Mouse (Mus musculus) bone marrow macrophage, adult 2 months (primary cell): ENCODE results near the gene Ank. TPM values are rescaled to one million over a fixed set of nuclear protein-coding genes. Genes with fewer than 3 reads are reported as not detected.

ENCODE experiments used
- H3K27ac ChIP-seq: 2 replicates; pipeline ENCODE4 v1.5.1; 2012; ENCODE audit warnings: low read depth, low read length; ENCODE audit not compliant: insufficient read depth
- H3K4me1 ChIP-seq: 2 replicates; pipeline ENCODE4 v1.6.1; 2012; ENCODE audit warnings: low read length; ENCODE audit not compliant: control insufficient read depth, insufficient read depth
- H3K4me3 ChIP-seq: 2 replicates; pipeline ENCODE4 v1.5.1; 2012; ENCODE audit warnings: mild to moderate bottlenecking, low read length, moderate library complexity; ENCODE audit not compliant: insufficient read depth
- CTCF ChIP-seq: IDR thresholded peaks from 2 replicates; pipeline ENCODE4 v1.5.1; 2012; ENCODE audit warnings: low read depth, mild to moderate bottlenecking, low read length, moderate library complexity
- POLR2A ChIP-seq: IDR thresholded peaks from 2 replicates; pipeline ENCODE4 v1.6.1; 2012; ENCODE audit warnings: mild to moderate bottlenecking, low read depth, low read length, borderline replicate concordance
- polyA plus RNA-seq: library from polyadenylated mRNA; stranded (reverse); fragments of >200 nt; gene quantifications from 2 replicates; pipeline ENCODE4 v1.2.4, GENCODE M21; 2012; ENCODE audit not compliant: missing spikeins, insufficient read depth, insufficient read length

The Ank gene
- polyA plus RNA-seq, 1 experiment, result 65.5 TPM

DNA sequence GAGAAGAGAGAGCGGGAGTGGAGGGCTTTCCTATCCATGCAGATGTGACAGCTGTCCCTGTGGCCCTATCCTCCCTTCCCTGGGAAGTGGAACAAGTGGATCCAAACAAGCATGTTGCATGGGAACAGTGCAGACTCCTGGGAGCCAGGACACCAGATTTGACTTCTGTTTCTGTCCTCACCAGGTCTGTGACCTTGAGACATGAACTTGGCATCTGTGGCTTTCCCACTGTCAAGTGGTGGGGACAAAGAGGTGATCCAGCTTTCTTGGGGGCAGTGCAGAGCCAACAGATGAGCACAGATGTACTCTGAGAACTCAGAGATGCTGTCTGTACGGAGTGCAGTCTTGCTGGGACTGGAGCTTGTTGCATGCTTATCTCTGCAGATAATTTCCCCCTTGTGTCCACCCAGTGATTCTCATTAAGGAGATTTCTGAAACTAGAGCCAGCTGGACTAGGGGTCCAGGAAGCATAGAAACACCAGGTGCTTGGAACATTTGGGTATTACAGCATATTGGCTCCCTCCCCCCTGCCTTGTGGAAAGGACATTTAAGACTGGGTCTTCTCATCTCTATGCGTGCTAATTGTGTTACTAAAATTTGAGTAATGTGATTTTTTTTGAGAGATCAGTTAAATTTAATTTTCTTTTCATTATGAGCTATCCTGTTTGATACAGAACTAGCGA, 14.0 kb downstream of the Ank start:
- TF ChIP-seq POLR2A, result no peak
- no peak for TF ChIP-seq CTCF
- no peak overlapping the region for H3K4me3 ChIP-seq
- H3K27ac ChIP-seq, result no peak overlapping the region
- H3K4me1 ChIP-seq, result peaks cover 25% of the 10 kb centered on the region

DNA sequence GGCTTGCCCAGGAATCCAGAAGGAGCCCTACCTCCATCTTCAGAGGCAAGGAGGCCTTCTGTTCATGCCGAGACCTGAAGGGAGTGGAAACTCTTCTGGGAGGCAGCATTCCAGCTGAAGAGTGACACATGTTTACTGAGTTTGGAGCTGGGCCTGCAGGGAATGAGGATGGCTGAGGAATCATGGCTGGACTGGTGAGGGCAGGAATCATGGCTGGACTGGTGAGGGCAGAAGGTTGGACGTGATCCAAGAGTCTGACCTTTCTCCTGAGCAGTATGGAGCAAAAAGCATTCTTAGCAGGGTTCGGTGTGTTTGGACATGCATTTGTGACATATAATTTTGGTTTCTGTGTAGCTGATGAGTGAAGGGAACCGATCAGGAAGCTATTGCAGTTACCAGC, 15.5 kb downstream of the Ank start:
- Histone ChIP-seq H3K4me3 (no peak overlapping the region), H3K4me1 (peaks cover 27% of the 10 kb centered on the region), H3K27ac (no peak overlapping the region)
- no peak for TF ChIP-seq POLR2A
- no peak for TF ChIP-seq CTCF

DNA sequence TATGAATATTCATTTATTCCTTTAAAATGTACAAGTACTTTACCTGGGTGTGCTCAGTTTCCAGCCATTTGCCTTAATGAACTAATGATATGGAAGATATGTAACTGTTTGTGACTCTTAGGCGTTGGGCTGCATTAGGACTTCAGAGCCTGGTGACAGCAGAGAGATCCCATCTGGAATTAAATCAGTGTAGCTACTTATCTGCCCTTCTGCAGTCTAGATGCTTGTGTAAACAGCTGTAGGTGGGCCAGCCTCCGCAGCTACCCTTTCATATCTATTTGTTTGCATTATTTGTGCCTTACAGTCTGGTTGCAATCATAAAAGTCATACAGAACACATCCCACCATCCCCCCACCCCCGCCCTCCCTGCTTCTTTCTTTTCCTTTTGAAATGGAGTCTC, 16.7 kb downstream of the Ank start:
- H3K4me3 ChIP-seq, result no peak overlapping the region
- H3K27ac ChIP-seq, result no peak overlapping the region
- peaks cover 19% of the 10 kb centered on the region for H3K4me1 ChIP-seq
- TF ChIP-seq CTCF (no peak), POLR2A (no peak)

DNA sequence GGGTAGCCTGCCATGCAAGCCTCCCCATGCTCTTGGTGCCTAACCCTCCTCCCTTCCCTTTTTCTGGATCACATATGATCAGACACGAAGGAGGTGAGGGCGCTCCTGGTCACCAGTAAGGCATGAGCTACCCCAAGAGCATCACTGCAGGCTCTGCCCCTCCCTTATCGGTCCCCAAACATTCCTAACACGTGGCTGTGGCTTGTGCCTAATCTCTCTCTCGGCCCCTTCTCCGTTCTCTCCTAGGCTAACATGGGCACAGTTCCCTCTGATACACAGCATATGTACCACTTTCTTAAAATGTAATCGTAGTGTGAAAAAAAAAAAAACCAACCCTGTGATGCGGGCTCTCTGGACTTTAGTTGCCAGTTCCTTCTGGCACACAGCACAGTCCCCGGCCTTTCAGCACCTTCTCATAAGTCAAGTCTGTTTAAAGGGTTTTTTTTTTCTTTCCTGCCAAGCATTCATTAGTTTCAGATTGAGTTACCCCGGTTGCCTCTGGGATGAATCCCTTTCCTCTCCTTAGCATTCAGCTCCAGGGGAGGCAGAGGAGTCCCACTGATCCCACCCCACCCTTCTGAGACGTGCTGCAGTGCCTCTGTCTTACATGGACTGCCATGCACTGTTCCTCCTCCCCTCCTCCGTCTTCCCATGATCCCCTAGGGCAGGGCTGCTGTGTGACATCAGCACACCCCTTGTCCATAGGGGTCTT, 19.2 kb downstream of the Ank start:
- no peak overlapping the region for H3K4me3 ChIP-seq
- H3K27ac ChIP-seq, result no peak overlapping the region
- H3K4me1 ChIP-seq, result peaks cover 4% of the 10 kb centered on the region
- no peak for TF ChIP-seq CTCF
- TF ChIP-seq POLR2A, result no peak

DNA sequence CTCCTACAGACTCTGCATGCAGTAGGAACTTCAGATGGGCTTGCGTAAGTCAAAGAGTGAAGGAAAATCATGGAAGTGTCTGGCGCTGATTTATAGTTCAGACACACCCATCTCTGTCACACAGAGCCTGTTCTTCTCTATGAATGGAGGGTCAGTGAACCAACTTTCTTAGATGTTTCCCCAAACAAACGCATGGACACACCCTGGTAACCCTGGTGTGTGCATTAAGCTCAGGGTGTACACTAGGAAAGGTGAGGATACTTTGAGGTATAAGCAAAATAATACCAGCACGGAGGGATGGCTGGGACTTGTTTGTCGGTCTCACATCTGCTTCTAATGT, 19.8 kb downstream of the Ank start:
- TF ChIP-seq CTCF, result no peak
- no peak for TF ChIP-seq POLR2A
- H3K4me3 ChIP-seq, result no peak overlapping the region
- H3K27ac ChIP-seq, result no peak overlapping the region
- peaks cover 4% of the 10 kb centered on the region for H3K4me1 ChIP-seq

DNA sequence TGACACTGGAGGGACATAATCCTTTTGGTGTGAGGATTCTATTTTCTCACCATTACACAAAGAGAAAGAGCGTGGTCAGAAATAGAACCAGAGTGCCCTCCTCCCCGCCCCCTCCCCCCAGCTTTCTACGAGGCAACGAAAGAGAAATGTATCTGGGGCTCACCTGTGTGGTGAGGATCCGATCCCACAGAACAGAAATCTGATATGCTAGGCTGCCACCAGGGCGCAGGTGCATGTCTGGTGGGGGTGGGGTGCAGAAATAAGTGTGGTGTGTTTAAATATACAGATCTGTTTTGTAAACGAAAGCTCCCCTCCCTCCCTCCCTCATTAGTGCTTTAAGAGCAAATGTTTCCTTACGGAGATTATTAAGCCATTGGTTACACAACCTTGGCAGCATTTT, 20.6 kb downstream of the Ank start:
- Histone ChIP-seq H3K4me1 (peaks cover 4% of the 10 kb centered on the region), H3K27ac (no peak overlapping the region), H3K4me3 (no peak overlapping the region)
- TF ChIP-seq CTCF (no peak), POLR2A (no peak)

DNA sequence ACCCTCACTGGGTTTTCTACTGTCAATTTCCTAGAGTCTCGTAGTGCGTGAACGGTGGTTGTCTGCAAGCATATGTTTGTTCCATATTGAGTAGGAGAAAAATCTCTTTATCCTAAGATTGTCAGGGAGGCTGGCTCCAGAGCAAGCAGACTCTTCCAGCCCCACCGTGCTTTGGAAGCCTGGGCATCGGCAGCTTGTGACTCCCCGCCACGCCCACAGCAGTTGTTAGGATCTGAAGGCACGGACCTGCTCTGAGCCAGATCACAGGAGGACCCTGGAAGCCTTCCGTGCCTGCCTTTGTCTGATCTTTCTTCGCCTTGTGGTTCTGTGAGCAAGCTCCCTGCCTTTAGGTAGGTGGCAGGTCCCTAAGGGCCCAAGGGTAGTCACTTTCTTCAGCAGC, 21.6 kb downstream of the Ank start:
- no peak for TF ChIP-seq CTCF
- TF ChIP-seq POLR2A, result no peak
- Histone ChIP-seq H3K4me3 (no peak overlapping the region), H3K4me1 (peaks cover 4% of the 10 kb centered on the region), H3K27ac (no peak overlapping the region)

DNA sequence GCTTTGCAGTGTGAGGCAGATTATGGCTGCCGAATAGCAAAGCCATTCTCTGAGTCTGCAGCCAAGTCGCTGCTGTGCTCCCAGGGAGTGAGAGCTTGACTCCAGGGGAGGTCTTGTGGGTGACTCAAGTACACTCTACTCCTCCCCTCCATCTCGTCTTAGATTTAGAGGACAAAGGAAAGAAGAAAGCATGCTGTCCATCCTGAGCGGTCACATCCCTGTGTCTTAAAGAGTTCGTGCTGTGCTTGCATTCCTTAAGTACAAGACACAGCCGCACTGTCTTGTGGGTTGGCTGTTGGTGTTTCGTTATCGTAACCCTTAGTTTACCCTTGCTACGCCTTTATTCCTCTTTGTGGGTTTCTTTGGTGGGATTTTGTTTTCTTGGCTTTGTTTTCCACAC, 24.2 kb downstream of the Ank start:
- H3K4me3 ChIP-seq, result no peak overlapping the region
- peaks cover 18% of the 10 kb centered on the region for H3K4me1 ChIP-seq
- H3K27ac ChIP-seq, result no peak overlapping the region
- TF ChIP-seq CTCF (no peak), POLR2A (no peak)

DNA sequence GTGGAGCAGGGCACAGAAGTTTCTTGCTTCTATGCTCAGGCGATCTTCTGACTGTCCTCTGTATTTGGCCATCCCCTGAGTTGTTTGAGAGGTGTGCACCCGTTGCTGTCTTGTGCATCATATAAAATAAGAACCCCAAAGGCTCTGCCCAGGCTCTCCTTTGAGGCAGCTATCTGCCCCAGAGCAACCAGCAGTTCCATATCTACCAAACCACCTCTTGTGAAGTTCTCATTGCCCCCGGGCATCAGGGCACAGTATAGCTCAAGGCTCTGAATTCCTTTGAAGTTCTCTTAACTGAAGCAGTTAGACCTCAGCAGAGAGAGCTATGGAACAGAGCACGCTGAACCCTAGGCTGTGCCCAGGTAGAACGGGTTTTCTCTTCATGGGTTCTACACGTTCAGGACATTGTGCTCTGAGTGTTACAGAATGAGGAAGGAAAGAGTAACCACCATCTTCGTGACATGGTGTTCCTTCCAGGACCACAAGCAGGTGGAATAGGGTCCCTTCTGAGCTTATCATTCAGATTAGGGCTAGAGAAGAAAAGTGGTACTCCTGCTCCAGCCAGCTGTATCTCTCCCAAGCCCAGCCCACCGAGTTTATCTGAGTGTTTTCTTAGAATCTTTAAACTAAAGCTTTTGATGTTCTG, 25.1 kb downstream of the Ank start:
- TF ChIP-seq CTCF (no peak), POLR2A (no peak)
- Histone ChIP-seq H3K4me3 (no peak overlapping the region), H3K4me1 (peaks cover 16% of the 10 kb centered on the region), H3K27ac (no peak overlapping the region)

DNA sequence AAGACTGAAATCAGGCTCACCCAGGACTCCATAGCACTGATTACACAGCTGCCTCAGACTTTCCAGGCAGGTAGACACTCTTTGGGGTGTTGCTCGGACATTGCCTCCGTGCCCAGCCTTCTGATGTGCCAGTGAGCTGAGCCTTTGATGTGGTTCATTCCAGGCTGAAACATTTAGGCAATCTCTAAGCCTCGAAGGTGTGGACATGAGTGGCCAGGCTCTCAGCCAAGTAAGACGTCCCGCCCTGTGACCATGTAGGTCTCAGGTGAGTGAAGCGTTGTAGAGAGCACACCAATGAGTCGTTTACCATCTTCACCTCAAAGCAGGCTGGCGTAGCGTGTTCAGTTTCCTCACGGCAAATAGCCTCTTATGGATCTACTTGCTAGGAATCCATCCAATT, 25.7 kb downstream of the Ank start:
- H3K4me1 ChIP-seq, result peaks cover 16% of the 10 kb centered on the region
- no peak overlapping the region for H3K27ac ChIP-seq
- TF ChIP-seq POLR2A (no peak), CTCF (no peak)
- H3K4me3 ChIP-seq, result no peak overlapping the region
